Mouse (Mus musculus) stomach, adult 2 months (tissue): ENCODE data around the gene Ing4. TPM values are rescaled to one million over a fixed set of nuclear protein-coding genes. Genes with fewer than 3 reads are reported as not detected.

Source experiments
- polyA plus RNA-seq: library from polyadenylated mRNA; depleted of rRNA; stranded (reverse); fragments of >200 nt; gene quantifications from 2 replicates; pipeline ENCODE4 v1.2.3, GENCODE M21; 2012; rRNA removed

Ing4 gene
- 13.9 and 17.2 TPM in 2 replicates for polyA plus RNA-seq

DNA sequence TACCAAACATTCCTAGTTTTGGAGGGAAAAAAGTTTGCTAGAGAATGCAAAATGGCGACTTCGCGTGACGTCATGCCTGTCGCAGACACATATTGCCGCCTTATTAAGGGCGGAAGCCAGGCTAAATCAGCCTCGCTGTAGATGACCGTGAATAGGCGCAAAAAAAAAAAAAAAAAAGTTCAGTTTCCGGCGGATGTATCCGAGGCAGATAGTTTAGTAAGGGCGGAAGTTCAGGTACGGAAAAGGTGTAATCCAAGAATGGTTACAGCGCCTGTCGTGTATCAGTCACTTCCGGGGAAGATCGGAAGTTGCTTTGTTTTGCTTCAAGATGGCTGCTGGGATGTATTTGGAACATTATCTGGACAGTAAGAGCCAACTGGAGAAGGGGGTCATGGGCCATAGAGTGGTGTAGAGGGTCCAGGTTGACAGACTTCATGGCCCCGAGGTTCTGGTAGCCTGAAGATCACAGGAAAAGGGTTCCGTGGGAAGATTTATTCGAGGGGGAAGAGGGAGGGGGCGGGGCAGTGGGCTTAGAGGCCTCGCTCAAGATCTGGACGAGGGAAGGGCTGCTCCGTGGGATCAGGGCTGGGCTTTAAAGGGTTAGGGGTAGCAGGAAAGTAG lies at the start of gene Ing4:
Ing4 (plus strand) TSS at position 228 of the 621 bp plus-strand sequence.

DNA sequence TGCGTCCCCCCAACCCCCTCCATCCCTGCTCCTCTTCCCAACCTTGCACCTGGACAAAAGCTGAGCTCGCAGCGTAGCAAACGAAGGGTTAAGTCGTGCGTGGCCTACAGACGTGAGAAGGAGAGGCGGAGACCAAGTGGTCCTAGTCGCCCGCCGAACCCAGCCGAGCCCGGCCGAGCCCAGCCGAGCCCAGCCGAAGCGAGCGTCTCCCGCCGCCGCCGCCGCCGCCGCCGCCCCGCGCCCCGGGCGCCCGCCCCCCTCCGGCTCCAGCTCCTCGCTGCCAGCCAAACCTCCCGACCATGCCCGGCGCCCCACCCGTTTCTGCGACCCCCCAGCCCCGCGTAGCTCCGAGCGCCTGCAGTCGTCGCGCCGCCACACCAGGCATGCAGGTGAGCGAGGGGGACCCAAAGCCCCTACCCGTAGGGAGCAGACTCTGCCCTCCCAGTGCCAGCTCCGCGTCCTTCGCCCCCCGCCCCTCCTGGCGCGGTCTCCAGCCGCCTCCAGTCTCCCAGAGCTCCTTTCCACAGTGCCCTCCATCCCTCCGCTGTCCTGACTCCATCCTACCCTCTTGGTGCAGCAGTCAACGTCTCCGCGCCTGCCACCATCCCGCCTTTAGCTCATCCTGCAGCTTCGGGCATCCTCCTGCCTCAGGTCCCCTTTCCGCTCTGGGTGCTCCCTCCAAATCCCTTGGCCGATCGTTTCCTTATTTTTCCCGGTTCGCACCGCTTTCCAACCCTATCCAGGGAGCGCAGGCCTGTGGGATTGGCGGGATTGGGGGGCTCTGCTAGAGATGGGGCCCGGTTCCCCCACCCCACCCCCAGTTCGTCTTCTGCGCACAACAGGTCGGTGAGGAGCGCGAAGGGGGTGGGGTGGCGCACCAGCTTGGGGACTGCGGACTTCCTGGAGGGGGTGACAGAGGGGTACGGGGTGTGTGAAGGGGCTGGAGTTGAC lies 42.7 kb upstream of the Ing4 start, which contains the start of gene Pianp:
Pianp (plus strand) TSS at position 144 of the 951 bp plus-strand sequence.

DNA sequence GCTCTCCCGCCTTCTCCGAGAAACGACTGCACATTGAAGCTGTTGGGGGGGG lies 30.6 kb upstream of the Ing4 start, which contains the start of gene Zfp384:
Zfp384 (plus strand) TSS at position 17 of the 52 bp plus-strand sequence.

DNA sequence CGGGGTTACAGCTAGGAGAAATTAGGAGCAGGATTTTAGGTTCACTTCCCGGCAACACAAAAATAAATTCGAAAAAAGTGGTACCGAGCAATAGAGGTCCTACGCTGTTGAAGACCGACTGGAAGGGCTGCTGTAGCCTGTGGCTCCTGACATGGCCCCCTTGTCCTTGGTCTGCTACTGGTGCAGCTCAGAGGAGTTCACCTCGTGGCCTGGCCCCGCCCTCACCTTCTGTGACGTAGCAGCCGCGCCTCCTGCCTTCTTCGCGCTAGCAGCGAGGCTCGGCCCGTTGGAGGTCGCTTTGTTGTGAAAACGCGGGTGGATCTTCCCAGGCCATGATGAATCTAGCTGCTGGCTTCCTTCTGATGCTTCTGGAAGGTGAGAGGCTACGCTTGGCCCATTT lies 10.1 kb downstream of the Ing4 start, which contains the start of gene Acrbp:
Acrbp (plus strand) TSS at position 12 of the 400 bp plus-strand sequence.

DNA sequence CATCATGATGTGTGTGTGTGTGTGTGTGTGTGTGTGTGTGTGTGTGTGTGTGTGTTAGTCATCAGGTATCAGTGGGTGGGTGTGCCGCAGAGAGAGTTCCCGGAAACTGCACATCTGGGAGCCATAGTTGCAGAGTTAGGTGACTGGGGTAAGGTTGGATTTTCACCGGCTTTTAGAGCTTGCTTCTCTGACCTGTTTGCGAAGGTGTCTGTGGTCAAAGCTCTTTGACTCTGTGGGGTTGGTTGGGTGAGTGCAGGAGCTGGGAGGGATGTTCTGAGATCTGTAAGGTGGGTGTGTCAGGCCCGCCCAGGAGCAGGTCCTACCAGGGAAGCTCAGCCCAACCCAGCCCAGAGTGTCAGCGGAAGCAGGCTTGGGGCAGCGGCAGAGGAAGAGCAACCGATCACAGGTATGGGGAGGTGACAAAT lies 28.0 kb downstream of the Ing4 start, which contains the start of gene Lpar5:
Lpar5 (plus strand) TSS at position 350 of the 425 bp plus-strand sequence.

DNA sequence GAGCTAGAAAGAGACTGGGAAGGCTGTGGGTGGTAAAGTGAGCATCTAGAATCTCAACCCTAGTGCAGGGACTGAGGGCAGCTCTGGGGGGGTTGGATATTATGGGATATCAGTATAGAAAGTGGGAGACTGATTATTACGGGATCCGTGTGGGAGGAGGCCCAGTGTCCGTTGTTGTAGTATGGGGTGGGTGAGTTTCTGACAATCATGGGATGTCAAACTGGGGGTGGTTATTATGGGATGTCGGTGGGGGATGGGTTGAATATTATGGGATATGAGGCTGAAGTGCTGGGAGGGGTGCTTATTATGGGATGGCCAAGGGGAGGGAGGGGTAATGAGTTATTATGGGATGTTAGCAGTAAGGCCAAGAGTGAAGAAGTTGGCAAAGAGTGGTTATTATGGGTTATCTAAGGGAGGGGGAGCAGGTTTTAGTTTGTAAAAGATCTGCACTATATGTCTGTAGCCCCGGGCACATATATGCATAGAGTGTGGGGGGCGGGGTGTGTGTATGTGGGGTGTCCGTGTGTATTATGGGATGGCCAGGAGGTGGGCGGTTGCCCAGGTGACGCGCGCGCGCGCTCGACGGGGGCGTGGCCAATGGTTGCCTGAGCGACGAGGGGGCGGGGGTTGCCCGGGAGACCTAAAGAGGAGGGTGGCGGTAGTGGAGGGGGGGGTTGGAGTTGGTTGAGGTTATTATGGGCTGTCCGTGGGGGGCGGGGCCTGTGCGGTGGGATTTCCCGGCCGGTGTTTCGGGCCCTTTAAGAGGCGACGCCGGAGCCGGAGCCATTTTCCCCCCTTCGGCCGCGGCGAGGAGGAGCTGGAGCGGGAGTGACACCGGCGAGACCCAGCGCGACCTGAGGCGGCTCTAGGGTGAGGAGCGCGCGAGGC lies 56.1 kb downstream of the Ing4 start, which contains the start of gene Chd4:
Chd4 (plus strand) TSS at position 591 of the 888 bp plus-strand sequence.

Other genes with a start within 250 kb of the Ing4 start
- 14.1 and 16.2 TPM in 2 replicates for gene Spsb2, start 231.1 kb upstream of the Ing4 start, polyA plus RNA-seq
- 179 and 210 TPM in 2 replicates for gene Tpi1, start 225.5 kb upstream of the Ing4 start, polyA plus RNA-seq
- 36.1 and 46.9 TPM in 2 replicates for gene Usp5, start 210.3 kb upstream of the Ing4 start, polyA plus RNA-seq
- 19.8 and 24.0 TPM in 2 replicates for gene Cdca3, start 210.2 kb upstream of the Ing4 start, polyA plus RNA-seq
- gene Gnb3, start 199.5 kb upstream of the Ing4 start, polyA plus RNA-seq = 0.10 and 0.24 TPM in 2 replicates
- 12.1 and 14.8 TPM in 2 replicates for gene P3h3, start 182.0 kb upstream of the Ing4 start, polyA plus RNA-seq
- 0.77 and 0.80 TPM in 2 replicates for gene Gpr162, start 175.8 kb upstream of the Ing4 start, polyA plus RNA-seq
- 0.58 and 0.83 TPM in 2 replicates for gene Cd4, start 151.5 kb upstream of the Ing4 start, polyA plus RNA-seq
- 0.84 and 2.3 TPM in 2 replicates for gene Lag3, start 128.1 kb upstream of the Ing4 start, polyA plus RNA-seq
- gene Ptms, start 119.7 kb upstream of the Ing4 start, polyA plus RNA-seq = 1,316 and 1,529 TPM in 2 replicates
- gene Mlf2, start 108.4 kb upstream of the Ing4 start, polyA plus RNA-seq = 194 and 239 TPM in 2 replicates
- gene Cops7a, start 74.2 kb upstream of the Ing4 start, polyA plus RNA-seq = 101 and 118 TPM in 2 replicates
- gene Pianp, start 43.1 kb upstream of the Ing4 start, polyA plus RNA-seq = 7.0 and 7.5 TPM in 2 replicates
- gene Zfp384, start 30.6 kb upstream of the Ing4 start, polyA plus RNA-seq = 24.5 and 29.6 TPM in 2 replicates
- 8.2 and 12.1 TPM in 2 replicates for gene Acrbp, start 9.9 kb downstream of the Ing4 start, polyA plus RNA-seq
- 27.0 and 30.5 TPM in 2 replicates for gene Lpar5, start 28.2 kb downstream of the Ing4 start, polyA plus RNA-seq
- 17.1 and 18.8 TPM in 2 replicates for gene Chd4, start 56.2 kb downstream of the Ing4 start, polyA plus RNA-seq
- gene Nop2, start 92.1 kb downstream of the Ing4 start, polyA plus RNA-seq = 3.1 and 4.1 TPM in 2 replicates
- gene Iffo1, start 105.5 kb downstream of the Ing4 start, polyA plus RNA-seq = 9.6 and 10.3 TPM in 2 replicates
- gene Gapdh, start 126.7 kb downstream of the Ing4 start, polyA plus RNA-seq = 1,141 and 2,470 TPM in 2 replicates
- gene Ncapd2, start 151.9 kb downstream of the Ing4 start, polyA plus RNA-seq = 21.9 and 24.8 TPM in 2 replicates
- 20.7 and 26.9 TPM in 2 replicates for gene Mrpl51, start 152.0 kb downstream of the Ing4 start, polyA plus RNA-seq
- 5.5 and 6.3 TPM in 2 replicates for gene Vamp1, start 175.8 kb downstream of the Ing4 start, polyA plus RNA-seq
- gene Tapbpl, start 192.1 kb downstream of the Ing4 start, polyA plus RNA-seq = 4.5 and 4.8 TPM in 2 replicates
- 0.29 and 0.74 TPM in 2 replicates for gene Cd27, start 197.2 kb downstream of the Ing4 start, polyA plus RNA-seq
- 0.13 and 0.34 TPM in 2 replicates for gene Tuba3a, start 246.3 kb downstream of the Ing4 start, polyA plus RNA-seq